Mouse (Mus musculus) E14TG2a.4 (cell line): ENCODE measurements at regions not wholly inside any gene's neighbourhood (a gene's known extent, or its start where the extent isn't known, plus 50 kb on each side); places are given as distances from the start of the nearest gene placed in this dataset.

Experiments
- CTCF ChIP-seq: conservative IDR thresholded peaks from 2 replicates; pipeline ENCODE4 v1.5.1; 2014; ENCODE audit warnings: low read length
- NANOG ChIP-seq: IDR thresholded peaks from 2 replicates; pipeline ENCODE4 v1.6.1; 2014; ENCODE audit warnings: borderline replicate concordance, low read length, mixed read lengths

- TF ChIP-seq CTCF (no peak), NANOG (no peak)
These were observed 148.6 kb upstream of the Ajap1 start for GRCm38 (mm10) chr4:153631161-153631560.
